Mouse (Mus musculus) megakaryocyte, embryonic 14.5 days (primary cell): ENCODE results near the gene Wasf3. TPM values are rescaled to one million over a fixed set of nuclear protein-coding genes. Genes with fewer than 3 reads are reported as not detected.
"Not testable (repeated sequence)": the region's sequence is repeated elsewhere in the genome, so short reads cannot be mapped to it uniquely, and the experiment has no call there.

Experiments used
- H3K27me3 ChIP-seq: replicated peaks from 2 replicates; pipeline ENCODE3; 2012; ENCODE audit warnings: inconsistent platforms
- H3K36me3 ChIP-seq: replicated peaks from 2 replicates; pipeline ENCODE3; 2012; ENCODE audit warnings: low read length, inconsistent platforms, mixed read lengths
- H3K4me1 ChIP-seq: 2 replicates; pipeline ENCODE4 v1.6.1; 2012; ENCODE audit warnings: inconsistent platforms
- H3K4me3 ChIP-seq: replicated peaks from 2 replicates; pipeline ENCODE3; 2012; ENCODE audit warnings: moderate library complexity, mild to moderate bottlenecking, inconsistent platforms
- H3K9me3 ChIP-seq: 2 replicates; pipeline ENCODE4 v1.6.1; 2012; ENCODE audit warnings: inconsistent platforms
- FLI1 ChIP-seq: IDR thresholded peaks from 2 replicates; pipeline ENCODE4 v1.6.1; 2012; ENCODE audit warnings: low read length, inconsistent platforms, mixed read lengths
- GATA1 ChIP-seq: IDR thresholded peaks from 3 replicates; pipeline ENCODE4 v1.6.1; 2012; ENCODE audit warnings: mixed read lengths, low read length, inconsistent platforms, borderline replicate concordance
- polyA plus RNA-seq: library from polyadenylated mRNA; stranded (reverse); fragments of >175 nt; gene quantifications from 2 replicates; pipeline ENCODE4 v1.2.3, GENCODE M21; 2012; ENCODE audit warnings: low replicate concordance; ENCODE audit not compliant: insufficient read depth

The Wasf3 gene
- polyA plus RNA-seq, 1 experiment, result 0.04 TPM

- no peak overlapping the region for H3K4me3 ChIP-seq
- H3K27me3 ChIP-seq, result no peaks in the 10 kb centered on the region
- TF ChIP-seq GATA1 (no peak), FLI1 (no peak)
- H3K9me3 ChIP-seq, result peaks cover 42% of the 10 kb centered on the region
- H3K36me3 ChIP-seq, result no peaks in the 10 kb centered on the region
- H3K4me1 ChIP-seq, result no peaks in the 10 kb centered on the region
Measured at GRCm38 (mm10) chr5:146397253-146397652, 12.5 kb downstream of the Wasf3 start.

GRCm38 (mm10) chr5:146398386-146399115 lies 13.8 kb downstream of the Wasf3 start:
- Histone ChIP-seq H3K36me3 (no peaks in the 10 kb centered on the region), H3K27me3 (no peaks in the 10 kb centered on the region), H3K4me1 (no peaks in the 10 kb centered on the region), H3K4me3 (no peak overlapping the region), H3K9me3 (peaks cover 34% of the 10 kb centered on the region)
- TF ChIP-seq GATA1 (no peak), FLI1 (no peak)

- H3K27me3 ChIP-seq, H3K36me3 ChIP-seq, H3K4me3 ChIP-seq, H3K4me1 ChIP-seq: not testable (repeated sequence)
- H3K9me3 ChIP-seq, result peaks cover 38% of the 10 kb centered on the region
Measured at GRCm38 (mm10) chr5:146401012-146401411, 16.2 kb downstream of the Wasf3 start.

GRCm38 (mm10) chr5:146402311-146402710 lies 17.5 kb downstream of the Wasf3 start:
- Histone ChIP-seq H3K36me3 (no peaks in the 10 kb centered on the region), H3K4me1 (no peaks in the 10 kb centered on the region), H3K9me3 (peaks cover 41% of the 10 kb centered on the region), H3K4me3 (no peak overlapping the region), H3K27me3 (no peaks in the 10 kb centered on the region)
- TF ChIP-seq GATA1 (no peak), FLI1 (no peak)

- TF ChIP-seq FLI1, result no peak
- TF ChIP-seq GATA1, result no peak
- Histone ChIP-seq H3K9me3 (peaks cover 42% of the 10 kb centered on the region), H3K4me3 (no peak overlapping the region), H3K27me3 (no peaks in the 10 kb centered on the region), H3K4me1 (no peaks in the 10 kb centered on the region), H3K36me3 (no peaks in the 10 kb centered on the region)
Measured at GRCm38 (mm10) chr5:146403923-146404322, 19.1 kb downstream of the Wasf3 start.

- Histone ChIP-seq H3K36me3 (no peaks in the 10 kb centered on the region), H3K27me3 (no peaks in the 10 kb centered on the region), H3K4me1 (no peaks in the 10 kb centered on the region), H3K9me3 (peaks cover 37% of the 10 kb centered on the region), H3K4me3 (no peak overlapping the region)
- TF ChIP-seq GATA1, result no peak
- no peak for TF ChIP-seq FLI1
Measured at GRCm38 (mm10) chr5:146406133-146406532, 21.3 kb downstream of the Wasf3 start.

- no peaks in the 10 kb centered on the region for H3K27me3 ChIP-seq
- no peak for TF ChIP-seq GATA1
- no peak for TF ChIP-seq FLI1
- H3K36me3 ChIP-seq, result no peaks in the 10 kb centered on the region
- H3K9me3 ChIP-seq, result peaks cover 37% of the 10 kb centered on the region
- H3K4me3 ChIP-seq, result no peak overlapping the region
- H3K4me1 ChIP-seq, result no peaks in the 10 kb centered on the region
Measured at GRCm38 (mm10) chr5:146407791-146408190, 23.0 kb downstream of the Wasf3 start.

- no peaks in the 10 kb centered on the region for H3K27me3 ChIP-seq
- no peak for TF ChIP-seq GATA1
- TF ChIP-seq FLI1, result no peak
- H3K36me3 ChIP-seq, result no peaks in the 10 kb centered on the region
- peak overlapping the region; percentile 0 for H3K4me3 ChIP-seq
- H3K4me1 ChIP-seq, result no peaks in the 10 kb centered on the region
- H3K9me3 ChIP-seq, result peaks cover 37% of the 10 kb centered on the region
Measured at GRCm38 (mm10) chr5:146408604-146409003, 23.8 kb downstream of the Wasf3 start.

GRCm38 (mm10) chr5:146410821-146411220 lies 26.0 kb downstream of the Wasf3 start:
- Histone ChIP-seq H3K36me3 (no peaks in the 10 kb centered on the region), H3K4me1 (no peaks in the 10 kb centered on the region), H3K27me3 (peaks cover 2% of the 10 kb centered on the region), H3K4me3 (no peak overlapping the region), H3K9me3 (peaks cover 22% of the 10 kb centered on the region)
- no peak for TF ChIP-seq FLI1
- no peak for TF ChIP-seq GATA1

- Histone ChIP-seq H3K27me3 (peaks cover 2% of the 10 kb centered on the region), H3K9me3 (peaks cover 14% of the 10 kb centered on the region; the same call in 1 of the 2 replicates), H3K36me3 (no peaks in the 10 kb centered on the region), H3K4me1 (no peaks in the 10 kb centered on the region), H3K4me3 (no peak overlapping the region)
- no peak for TF ChIP-seq GATA1
- no peak for TF ChIP-seq FLI1
Measured at GRCm38 (mm10) chr5:146412743-146413430, 28.1 kb downstream of the Wasf3 start.

- Histone ChIP-seq H3K4me1 (no peaks in the 10 kb centered on the region), H3K27me3 (peaks cover 2% of the 10 kb centered on the region), H3K36me3 (no peaks in the 10 kb centered on the region), H3K4me3 (no peak overlapping the region), H3K9me3 (peaks cover under 1% of the 10 kb centered on the region; the same call in 1 of the 2 replicates)
- no peak for TF ChIP-seq FLI1
Measured at GRCm38 (mm10) chr5:146414611-146415010, 29.8 kb downstream of the Wasf3 start.
